Mouse (Mus musculus) kidney, adult 11 months (tissue): ENCODE data around the gene Slc4a2.
"Not testable (repeated sequence)": the region's sequence is repeated elsewhere in the genome, so short reads cannot be mapped to it uniquely, and the experiment has no call there.

ENCODE experiments used
- DNase-seq: peaks from one replicate; pipeline ENCODE4 v3.0.0; 2022

The Slc4a2 gene

GRCm38 (mm10) chr5:24394165-24394894, 29.3 kb upstream of the Slc4a2 start:
- peak; percentile 98 for DNase-seq

GRCm38 (mm10) chr5:24396254-24396653, 27.4 kb upstream of the Slc4a2 start:
- DNase-seq, result not testable (repeated sequence)

- no peak for DNase-seq
Observed at GRCm38 (mm10) chr5:24399686-24400085, 24.0 kb upstream of the Slc4a2 start.

- DNase-seq, result no peak
Observed at GRCm38 (mm10) chr5:24400362-24400761, 23.3 kb upstream of the Slc4a2 start.

GRCm38 (mm10) chr5:24400911-24401605, 22.6 kb upstream of the Slc4a2 start:
- DNase-seq, result no peak

- DNase-seq, result no peak
Observed at GRCm38 (mm10) chr5:24401969-24402368, 21.7 kb upstream of the Slc4a2 start.

GRCm38 (mm10) chr5:24404594-24405360, 18.9 kb upstream of the Slc4a2 start:
- DNase-seq, result no peak

GRCm38 (mm10) chr5:24405389-24405876, 18.2 kb upstream of the Slc4a2 start:
- DNase-seq, result no peak

- DNase-seq, result peak; percentile 40
Observed at GRCm38 (mm10) chr5:24408651-24409050, 15.0 kb upstream of the Slc4a2 start.

GRCm38 (mm10) chr5:24409466-24409865, 14.2 kb upstream of the Slc4a2 start:
- no peak for DNase-seq

GRCm38 (mm10) chr5:24412063-24412462, 11.6 kb upstream of the Slc4a2 start:
- DNase-seq, result no peak

- DNase-seq, result no peak
Observed at GRCm38 (mm10) chr5:24413042-24413693, 10.5 kb upstream of the Slc4a2 start, which contains the start of gene Asic3. TSS of gene Asic3 (plus strand) at chr5:24413392.

GRCm38 (mm10) chr5:24413938-24414337, 9.7 kb upstream of the Slc4a2 start:
- DNase-seq, result no peak

- DNase-seq, result peak; percentile 48
Observed at GRCm38 (mm10) chr5:24416222-24416736, 7.4 kb upstream of the Slc4a2 start.

- DNase-seq, result no peak
Observed at GRCm38 (mm10) chr5:24417587-24417986, 6.0 kb upstream of the Slc4a2 start.

GRCm38 (mm10) chr5:24420381-24420780, 3.3 kb upstream of the Slc4a2 start:
- no peak for DNase-seq

GRCm38 (mm10) chr5:24424004-24424781, 556 bp downstream of the Slc4a2 start:
- no peak for DNase-seq

- peak; percentile 80 for DNase-seq
Observed at GRCm38 (mm10) chr5:24424861-24425411, 1.3 kb downstream of the Slc4a2 start.

- DNase-seq, result no peak
Observed at GRCm38 (mm10) chr5:24425421-24426036, 1.9 kb downstream of the Slc4a2 start.

GRCm38 (mm10) chr5:24426037-24426432, 2.4 kb downstream of the Slc4a2 start:
- peak; percentile 46 for DNase-seq
